Mouse (Mus musculus) spleen, adult 2 months (tissue): Measurements from ENCODE around the gene Usp36. TPM values are rescaled to one million over a fixed set of nuclear protein-coding genes. Genes with fewer than 3 reads are reported as not detected.

Experiments
- DNase-seq, 2 experiments: peaks; one replicate each; pipeline versions ENCODE4 v3.0.0 to v3.0.0-alpha.2; 2012 to 2021; ENCODE audit warnings: low spot score in 2 of 2, low read depth in 1 of 2
- H3K27ac ChIP-seq: fragments of 200-500 bp; 2 replicates; pipeline ENCODE4 v1.5.1; 2012; ENCODE audit warnings: low read length, inconsistent platforms; ENCODE audit not compliant: insufficient read depth
- H3K27me3 ChIP-seq: fragments of 200-500 bp; 2 replicates; pipeline ENCODE4 v1.6.1; 2012; ENCODE audit warnings: mild to moderate bottlenecking, moderate library complexity, low read length, inconsistent platforms; ENCODE audit not compliant: control insufficient read depth, insufficient read depth
- H3K36me3 ChIP-seq: fragments of 200-500 bp; 2 replicates; pipeline ENCODE4 v1.6.1; 2012; ENCODE audit warnings: mild to moderate bottlenecking, low read length, inconsistent platforms; ENCODE audit not compliant: control insufficient read depth, insufficient read depth
- H3K4me1 ChIP-seq: fragments of 200-500 bp; 2 replicates; pipeline ENCODE4 v1.6.1; 2011; ENCODE audit warnings: inconsistent platforms; ENCODE audit not compliant: control insufficient read depth, insufficient read depth, insufficient read length
- H3K4me3 ChIP-seq: fragments of 200-500 bp; 2 replicates; pipeline ENCODE4 v1.5.1; 2011; ENCODE audit warnings: mild to moderate bottlenecking, inconsistent platforms; ENCODE audit not compliant: insufficient read depth, insufficient read length; ENCODE audit errors: extremely low read depth
- CTCF ChIP-seq: fragments of 200-500 bp; IDR thresholded peaks from 2 replicates; pipeline ENCODE4 v1.5.1; 2011; ENCODE audit warnings: mild to moderate bottlenecking, inconsistent platforms; ENCODE audit not compliant: insufficient read depth, insufficient read length, insufficient replicate concordance; ENCODE audit errors: extremely low read depth
- POLR2A ChIP-seq: fragments of 200-500 bp; IDR thresholded peaks from 2 replicates; pipeline ENCODE4 v1.6.1; 2011; ENCODE audit warnings: low read depth, low read length, inconsistent platforms
- WGBS: fragments of 180-500 bp; shearing (Covaris S2); methylation state at CpG from one replicate; pipeline ENCODE4 v1.1.7; 2018; 5-methylcytosine and 5-hydroxymethylcytosine counted together
- polyA plus RNA-seq: library from polyadenylated mRNA; depleted of rRNA; stranded (reverse); fragments of >200 nt; gene quantifications from 2 replicates; pipeline ENCODE4 v1.2.3, GENCODE M21; 2012

Gene Usp36
- polyA plus RNA-seq, 1 experiment = 25.3 TPM

GRCm38 (mm10) chr11:118245130-118245529 is 44.9 kb downstream of the Usp36 start:
- Histone ChIP-seq H3K36me3 (no peaks in the 10 kb centered on the region), H3K27me3 (no peaks in the 10 kb centered on the region), H3K27ac (peak overlapping the region; percentile 92), H3K4me3 (peak overlapping the region; percentile 24; the same call in 1 of the 2 replicates), H3K4me1 (peaks cover 33% of the 10 kb centered on the region; the same call in 1 of the 2 replicates)
- WGBS = 31% methylated on average over 2 of the region's 2 CpGs
- TF ChIP-seq CTCF (no peak), POLR2A (no peak)
- peak in 1 of 2 experiments; percentile 51 for DNase-seq

DNA sequence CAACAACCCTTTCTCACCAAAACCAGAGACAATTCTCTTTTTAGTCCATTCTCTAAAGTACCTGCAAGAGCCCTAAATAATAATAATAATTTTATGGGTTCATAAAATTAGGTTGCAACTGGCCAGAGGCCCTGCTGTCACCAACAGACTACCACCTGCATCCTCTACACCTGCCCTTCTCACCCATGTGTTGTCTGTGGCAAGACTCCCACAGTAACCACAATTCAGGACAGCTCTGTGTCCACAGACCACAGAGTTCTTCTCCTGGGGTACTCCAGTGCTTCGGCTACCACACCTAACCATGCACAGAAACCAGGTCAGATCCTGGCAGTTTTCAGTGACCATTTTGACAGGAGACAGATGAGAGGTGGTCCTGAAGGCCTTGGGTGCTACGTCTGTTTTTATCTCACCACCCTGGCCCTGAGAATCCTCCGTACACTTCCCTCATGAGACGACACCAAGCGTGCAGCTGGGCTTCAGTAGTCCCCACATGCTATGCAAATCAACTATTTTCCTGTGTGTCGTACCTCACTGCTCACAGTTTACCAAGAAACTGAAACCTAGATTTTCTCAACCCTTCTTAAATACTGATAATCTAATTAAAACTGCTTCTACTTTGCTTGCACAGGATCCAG is 46.3 kb downstream of the Usp36 start:
- TF ChIP-seq POLR2A (peak; percentile 4; the same call in 1 of the 2 replicates), CTCF (no peak)
- H3K27ac ChIP-seq = peak overlapping the region; percentile 92
- no peaks in the 10 kb centered on the region for H3K36me3 ChIP-seq
- H3K4me1 ChIP-seq = peaks cover 41% of the 10 kb centered on the region; the same call in 1 of the 2 replicates
- peak; percentile 73 to 75 for DNase-seq
- 13% methylated on average over 6 of the region's 6 CpGs for WGBS
- H3K4me3 ChIP-seq = peak overlapping the region; percentile 46
- no peaks in the 10 kb centered on the region for H3K27me3 ChIP-seq

- 56% methylated on average over 4 of the region's 4 CpGs for WGBS
- H3K27me3 ChIP-seq = no peaks in the 10 kb centered on the region
- peaks cover 52% of the 10 kb centered on the region; the same call in 1 of the 2 replicates for H3K4me1 ChIP-seq
- peak overlapping the region; percentile 22; the same call in 1 of the 2 replicates for H3K4me3 ChIP-seq
- H3K27ac ChIP-seq = peak overlapping the region; percentile 84
- no peak for DNase-seq
- no peaks in the 10 kb centered on the region for H3K36me3 ChIP-seq
- TF ChIP-seq POLR2A (no peak), CTCF (no peak)
Measured at GRCm38 (mm10) chr11:118242506-118242905, 47.5 kb downstream of the Usp36 start.

DNA sequence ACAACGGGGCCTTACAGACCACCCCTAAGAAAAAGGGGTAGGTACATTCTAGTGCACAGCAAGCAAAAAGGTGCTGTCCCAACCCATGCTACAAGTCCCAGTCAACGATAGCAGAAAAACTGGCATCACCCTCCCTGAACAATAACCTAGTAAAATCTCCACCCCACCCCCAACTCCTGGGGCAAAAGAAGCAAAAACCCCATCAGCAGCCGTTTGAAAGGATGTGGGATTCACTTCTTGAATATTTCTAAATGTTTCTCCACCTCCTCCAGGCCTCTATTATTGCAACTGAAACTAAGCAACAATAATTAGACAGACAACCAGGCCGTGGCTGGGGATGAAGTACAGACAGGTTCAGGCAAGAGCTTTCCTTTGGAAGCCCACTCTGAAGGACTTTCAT is 49.7 kb downstream of the Usp36 start:
- no peak for TF ChIP-seq POLR2A
- TF ChIP-seq CTCF = no peak
- no peaks in the 10 kb centered on the region for H3K27me3 ChIP-seq
- H3K27ac ChIP-seq = peak overlapping the region; percentile 57
- WGBS = 25% methylated on average over 4 of the region's 4 CpGs
- H3K4me1 ChIP-seq = peaks cover 58% of the 10 kb centered on the region; the same call in 1 of the 2 replicates
- H3K4me3 ChIP-seq = no peak overlapping the region
- no peaks in the 10 kb centered on the region for H3K36me3 ChIP-seq
- no peak for DNase-seq

DNA sequence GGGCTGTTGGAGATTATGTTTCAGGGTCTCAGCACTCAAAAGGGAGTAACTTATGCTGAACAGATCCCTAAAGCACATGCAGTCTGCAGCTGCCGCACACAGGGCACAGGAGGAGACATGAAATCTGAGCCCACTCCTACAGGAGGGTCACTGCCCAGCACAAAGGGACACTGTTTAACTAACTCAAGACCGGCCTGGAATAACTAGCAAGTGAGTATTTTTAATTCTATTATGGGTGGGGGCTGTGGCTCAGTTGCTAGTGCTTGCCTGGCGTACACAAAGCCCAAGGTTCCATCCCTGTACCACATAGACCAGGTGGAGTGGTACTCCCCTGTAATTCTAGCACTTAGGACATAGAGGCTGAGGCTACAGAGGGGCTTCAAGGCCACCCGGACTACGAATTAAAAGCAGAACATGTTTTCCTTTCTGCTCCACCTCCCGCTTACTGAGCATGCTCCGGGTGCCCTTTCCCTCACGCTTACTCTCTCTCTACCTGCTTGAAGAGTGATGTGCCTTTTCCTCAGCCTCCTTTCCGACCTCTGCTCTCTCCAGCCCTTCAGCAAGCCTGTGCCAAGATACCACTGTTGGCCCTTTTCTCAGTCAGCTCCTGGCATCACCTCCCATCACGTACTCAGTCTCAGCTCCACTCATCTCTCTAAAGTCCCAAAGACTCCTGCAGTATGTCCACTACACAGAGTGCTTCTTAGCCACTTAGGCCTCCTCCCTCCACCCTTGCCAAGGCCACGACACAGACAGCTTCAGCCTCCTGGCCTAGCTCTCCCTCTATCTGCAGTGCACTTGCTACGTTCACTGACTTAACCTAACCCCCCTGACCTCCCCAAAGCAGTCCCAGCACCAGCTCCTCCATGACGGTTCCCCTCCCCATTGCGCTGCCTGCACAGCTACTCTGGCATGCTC is 50.5 kb downstream of the Usp36 start:
- no peak for TF ChIP-seq POLR2A
- TF ChIP-seq CTCF = no peak
- H3K27me3 ChIP-seq = no peaks in the 10 kb centered on the region
- peaks cover 63% of the 10 kb centered on the region; the same call in 1 of the 2 replicates for H3K4me1 ChIP-seq
- no peak for DNase-seq
- no peaks in the 10 kb centered on the region for H3K36me3 ChIP-seq
- WGBS = 65% methylated on average over 14 of the region's 14 CpGs
- H3K4me3 ChIP-seq = 0 out of 2 replicates have a peak overlapping the region, but pooled peaks have one; percentile 2
- peak overlapping the region; percentile 55 for H3K27ac ChIP-seq

DNA sequence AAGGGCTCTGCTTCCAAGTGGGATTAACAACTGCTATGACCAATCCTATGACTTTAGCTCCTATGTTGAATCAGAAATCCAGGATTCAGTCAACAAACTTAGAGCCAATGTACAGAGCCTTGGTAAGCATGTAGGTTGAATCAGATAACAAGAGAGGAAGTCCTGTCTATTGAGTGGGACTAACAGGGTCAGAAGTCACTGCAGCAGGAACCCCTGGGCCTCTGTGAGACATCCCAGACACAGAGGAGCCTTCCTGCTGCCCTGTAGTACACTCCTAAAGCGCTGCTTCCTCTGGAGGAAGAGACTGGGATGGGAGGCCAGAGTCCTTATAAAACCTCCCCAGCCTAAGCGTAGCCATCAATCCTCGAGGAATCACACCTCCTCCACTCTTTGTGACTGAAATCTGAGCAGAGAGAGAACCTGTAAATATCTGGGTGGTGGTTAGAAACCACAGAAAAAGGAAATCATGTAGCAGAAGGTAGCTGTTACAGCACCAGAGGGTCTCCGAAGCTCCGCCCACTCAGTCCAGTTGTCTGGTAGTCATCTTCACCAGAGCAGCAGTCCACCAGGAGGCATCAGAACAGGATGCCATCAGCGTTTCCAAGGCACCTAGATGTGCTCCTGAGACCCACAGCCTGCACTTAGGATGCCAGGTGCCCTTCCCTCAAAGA is 53.4 kb downstream of the Usp36 start:
- WGBS = 17% methylated on average over 6 of the region's 6 CpGs
- Histone ChIP-seq H3K36me3 (no peaks in the 10 kb centered on the region), H3K27me3 (no peaks in the 10 kb centered on the region), H3K27ac (peak overlapping the region; percentile 86), H3K4me3 (no peak overlapping the region; the same call in 1 of the 2 replicates), H3K4me1 (peaks cover 62% of the 10 kb centered on the region; the same call in 1 of the 2 replicates)
- peak; percentile 5; the same call in 1 of the 2 replicates for TF ChIP-seq CTCF
- no peak for TF ChIP-seq POLR2A
- DNase-seq = peak in 1 of 2 experiments; percentile 47
